Mouse (Mus musculus) bone marrow, adult 2 months (tissue): Measurements from ENCODE around the gene Tex52. TPM values are rescaled to one million over a fixed set of nuclear protein-coding genes. Genes with fewer than 3 reads are reported as not detected.

Experiments
- H3K27ac ChIP-seq: fragments of 200-500 bp; 2 replicates; pipeline ENCODE4 v1.5.1; 2012; ENCODE audit warnings: low read depth, mild to moderate bottlenecking, control low read depth, inconsistent platforms, low read length; ENCODE audit not compliant: control insufficient read depth, poor library complexity, insufficient read depth
- H3K4me1 ChIP-seq: fragments of 200-500 bp; 2 replicates; pipeline ENCODE4 v1.6.1; 2011; ENCODE audit warnings: low read length; ENCODE audit not compliant: control insufficient read depth, insufficient read depth
- H3K4me3 ChIP-seq: fragments of 200-500 bp; replicated peaks from 2 replicates; pipeline ENCODE3; 2011; ENCODE audit warnings: mild to moderate bottlenecking, low read depth, low read length, control low read depth; ENCODE audit not compliant: control insufficient read depth
- CTCF ChIP-seq: fragments of 200-500 bp; IDR thresholded peaks from 2 replicates; pipeline ENCODE4 v1.5.1; 2011; ENCODE audit warnings: low read length, control low read depth; ENCODE audit not compliant: control insufficient read depth, insufficient read depth
- POLR2A ChIP-seq: fragments of 200-500 bp; IDR thresholded peaks from 2 replicates; pipeline ENCODE4 v1.6.1; 2011; ENCODE audit warnings: low read depth, mild to moderate bottlenecking, control low read depth, low read length, borderline replicate concordance; ENCODE audit not compliant: control insufficient read depth
- WGBS: fragments of 180-500 bp; shearing (Covaris S2); methylation state at CpG from one replicate; pipeline ENCODE4 v1.1.7; 2018; 5-methylcytosine and 5-hydroxymethylcytosine counted together
- polyA plus RNA-seq: library from polyadenylated mRNA; stranded (reverse); fragments of >200 nt; gene quantifications from 2 replicates; pipeline ENCODE4 v1.2.4, GENCODE M21; 2011; ENCODE audit warnings: low replicate concordance; ENCODE audit not compliant: missing spikeins, insufficient read depth, insufficient read length

The Tex52 gene
- polyA plus RNA-seq, 1 experiment, result not detected

GRCm38 (mm10) chr6:128427571-128427970 lies 52.3 kb downstream of the Tex52 start:
- Histone ChIP-seq H3K4me1 (no peaks in the 10 kb centered on the region; the same call in 1 of the 2 replicates), H3K4me3 (no peak overlapping the region), H3K27ac (no peak overlapping the region)
- WGBS, result 89% methylated on average over 5 of the region's 5 CpGs
- no peak for TF ChIP-seq CTCF
- TF ChIP-seq POLR2A, result no peak

- no peak for TF ChIP-seq CTCF
- no peak for TF ChIP-seq POLR2A
- Histone ChIP-seq H3K27ac (no peak overlapping the region), H3K4me1 (no peaks in the 10 kb centered on the region), H3K4me3 (no peak overlapping the region)
- WGBS, result 47% methylated on average over 2 of the region's 2 CpGs
Measured at GRCm38 (mm10) chr6:128429300-128429699, 54.0 kb downstream of the Tex52 start.

DNA sequence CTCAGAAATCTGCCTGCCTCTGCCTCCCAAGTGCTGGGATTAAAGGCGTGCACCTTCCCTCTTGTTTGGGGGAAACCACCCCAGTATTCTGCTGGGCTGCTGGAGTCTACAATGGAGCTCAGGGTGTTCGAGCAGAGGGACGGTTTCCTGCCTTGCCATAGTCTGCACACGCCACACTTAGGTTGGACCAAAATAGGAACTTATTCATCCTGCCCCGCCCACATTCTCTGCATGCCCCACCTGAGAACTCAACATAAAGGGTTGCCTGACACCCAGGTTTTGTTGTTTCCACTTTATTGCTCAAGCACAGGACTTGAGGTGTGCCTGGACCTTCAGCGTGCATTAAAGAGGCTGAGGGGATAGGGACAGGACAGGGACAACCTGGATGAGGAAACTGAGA lies 54.6 kb downstream of the Tex52 start:
- Histone ChIP-seq H3K27ac (no peak overlapping the region), H3K4me3 (no peak overlapping the region), H3K4me1 (no peaks in the 10 kb centered on the region)
- TF ChIP-seq CTCF (no peak), POLR2A (no peak)
- 68% methylated on average over 6 of the region's 6 CpGs for WGBS

GRCm38 (mm10) chr6:128432356-128432915 lies 57.2 kb downstream of the Tex52 start:
- H3K4me1 ChIP-seq, result no peaks in the 10 kb centered on the region
- no peak overlapping the region for H3K4me3 ChIP-seq
- TF ChIP-seq CTCF (no peak), POLR2A (no peak)
- 90% methylated on average over 13 of the region's 13 CpGs for WGBS
- H3K27ac ChIP-seq, result no peak overlapping the region

GRCm38 (mm10) chr6:128433566-128433965 lies 58.3 kb downstream of the Tex52 start:
- H3K4me3 ChIP-seq, result no peak overlapping the region
- no peak for TF ChIP-seq POLR2A
- no peak for TF ChIP-seq CTCF
- H3K4me1 ChIP-seq, result no peaks in the 10 kb centered on the region
- H3K27ac ChIP-seq, result no peak overlapping the region
- 88% methylated on average over 13 of the region's 13 CpGs for WGBS

Other genes starting within 250 kb of the Tex52 start
- gene Tspan9, start 231.9 kb upstream of the Tex52 start, polyA plus RNA-seq, result 4.0 and 10.2 TPM in 2 replicates
- gene Tead4, start 74.6 kb upstream of the Tex52 start, polyA plus RNA-seq, result 0.65 TPM in 1 of 2 replicates, not detected in the other
- 4.3 and 7.1 TPM in 2 replicates for gene Tulp3, start 19.6 kb upstream of the Tex52 start, polyA plus RNA-seq
- gene Rhno1, start 12.5 kb upstream of the Tex52 start, polyA plus RNA-seq, result 54.9 and 94.2 TPM in 2 replicates
- gene Foxm1, start 12.5 kb upstream of the Tex52 start, polyA plus RNA-seq, result 23.6 and 45.3 TPM in 2 replicates
- gene Gm44596, start within 50 bp of the Tex52 start, polyA plus RNA-seq, result not detected in 2 replicates
- gene Nrip2, start 23.8 kb downstream of the Tex52 start, polyA plus RNA-seq, result 1.3 TPM in 1 of 2 replicates, not detected in the other
- gene Itfg2, start 49.5 kb downstream of the Tex52 start, polyA plus RNA-seq, result 11.4 and 38.0 TPM in 2 replicates
- gene Fkbp4, start 63.2 kb downstream of the Tex52 start, polyA plus RNA-seq, result 51.6 and 77.3 TPM in 2 replicates
- gene Pzp, start 151.3 kb downstream of the Tex52 start, polyA plus RNA-seq, result 1.1 and 8.5 TPM in 2 replicates
- not detected in 2 replicates for gene A2ml1, start 206.2 kb downstream of the Tex52 start, polyA plus RNA-seq
- gene Klrb1a, start 248.1 kb downstream of the Tex52 start, polyA plus RNA-seq, result not detected in 2 replicates